Mouse (Mus musculus) forebrain, embryonic 11.5 days (tissue): Measurements from ENCODE around the gene Cenpv. TPM values are rescaled to one million over a fixed set of nuclear protein-coding genes. Genes with fewer than 3 reads are reported as not detected.
"Not testable (repeated sequence)": the region's sequence is repeated elsewhere in the genome, so short reads cannot be mapped to it uniquely, and the experiment has no call there.

Experiments
- ATAC-seq: fragments of 200-750 bp; cut with Nextera tagmentation; replicated peaks from 2 replicates; pipeline ENCODE4 v1.8.0; 2017; ENCODE audit warnings: moderate TSS enrichment; ENCODE audit not compliant: low FRiP score
- DNase-seq: peaks from one replicate; pipeline ENCODE4 v3.0.0-alpha.2; 2017; ENCODE audit warnings: low spot score
- H3K27ac ChIP-seq: fragments of 300-500 bp; sonication (generic); 2 replicates; pipeline ENCODE4 v1.5.1; 2014; ENCODE audit warnings: low read depth, low read length
- H3K27me3 ChIP-seq: fragments of 300-500 bp; sonication (generic); 2 replicates; pipeline ENCODE4 v1.6.1; 2014; ENCODE audit warnings: mild to moderate bottlenecking, low read length, mixed read lengths; ENCODE audit not compliant: control insufficient read depth, insufficient read depth
- H3K36me3 ChIP-seq: fragments of 300-500 bp; sonication (generic); 2 replicates; pipeline ENCODE4 v1.6.1; 2014; ENCODE audit warnings: mild to moderate bottlenecking, low read length, moderate library complexity, mixed read lengths; ENCODE audit not compliant: control insufficient read depth, insufficient read depth
- H3K4me1 ChIP-seq: fragments of 300-500 bp; sonication (generic); replicated peaks from 2 replicates; pipeline ENCODE4 v1.6.1; 2014; ENCODE audit warnings: low read length, mixed read lengths; ENCODE audit not compliant: control insufficient read depth, insufficient read depth
- H3K4me2 ChIP-seq: fragments of 300-500 bp; sonication (generic); 2 replicates; pipeline ENCODE4 v1.6.1; 2014; ENCODE audit warnings: low read depth, mild to moderate bottlenecking, low read length, moderate library complexity, mixed read lengths; ENCODE audit not compliant: severe bottlenecking
- H3K4me3 ChIP-seq: fragments of 300-500 bp; sonication (generic); 2 replicates; pipeline ENCODE4 v1.5.1; 2014; ENCODE audit warnings: low read depth, low read length
- H3K9ac ChIP-seq: fragments of 300-500 bp; sonication (generic); 2 replicates; pipeline ENCODE4 v1.6.1; 2014; ENCODE audit warnings: low read length
- H3K9me3 ChIP-seq: fragments of 300-500 bp; sonication (generic); 2 replicates; pipeline ENCODE4 v1.6.1; 2016; ENCODE audit warnings: low read length, mixed read lengths; ENCODE audit not compliant: control insufficient read depth
- WGBS: fragments of 180-500 bp; shearing (Covaris S2); extraction: QIAGEN DNeasy Blood & Tissue Kit; methylation state at CpG from one replicate; pipeline ENCODE4 v1.1.7; 2014; 5-methylcytosine and 5-hydroxymethylcytosine counted together
- polyA plus RNA-seq: library from polyadenylated mRNA; unstranded; fragments of >200 nt; fragmentation: Nextera tagmentation; extraction: Ambion mirVana; gene quantifications from 2 replicates; pipeline ENCODE4 v1.2.1, GENCODE M21; 2014

Cenpv gene
- polyA plus RNA-seq, 1 experiment from 2014 or later, result 61.5 TPM

- Histone ChIP-seq H3K27ac (no peak overlapping the region), H3K4me1 (no peaks in the 10 kb centered on the region), H3K36me3 (no peaks in the 10 kb centered on the region), H3K4me3 (no peak overlapping the region), H3K27me3 (no peaks in the 10 kb centered on the region), H3K9ac (no peak overlapping the region), H3K9me3 (no peaks in the 10 kb centered on the region), H3K4me2 (no peak overlapping the region)
- DNase-seq (no peak), ATAC-seq (no peak)
- 91% methylated on average over 3 of the region's 3 CpGs for whole genome bisulfite sequencing
Observed at GRCm38 (mm10) chr11:62509571-62509970, 29.5 kb downstream of the Cenpv start.

GRCm38 (mm10) chr11:62508816-62509215 is 30.2 kb downstream of the Cenpv start:
- DNase-seq, H3K4me3 ChIP-seq, H3K9ac ChIP-seq, H3K36me3 ChIP-seq, H3K4me1 ChIP-seq, ATAC-seq, H3K27me3 ChIP-seq, H3K27ac ChIP-seq, H3K4me2 ChIP-seq, H3K9me3 ChIP-seq: not testable (repeated sequence)
- WGBS, result 96% methylated on average over 5 of the region's 5 CpGs

- not testable (repeated sequence) for H3K27ac ChIP-seq, DNase-seq, H3K4me2 ChIP-seq, H3K36me3 ChIP-seq, H3K9ac ChIP-seq, H3K27me3 ChIP-seq, H3K9me3 ChIP-seq, ATAC-seq, H3K4me3 ChIP-seq, H3K4me1 ChIP-seq
- WGBS, result 98% methylated on average over 13 of the region's 13 CpGs
Observed at GRCm38 (mm10) chr11:62508365-62508764, 30.7 kb downstream of the Cenpv start.

DNA sequence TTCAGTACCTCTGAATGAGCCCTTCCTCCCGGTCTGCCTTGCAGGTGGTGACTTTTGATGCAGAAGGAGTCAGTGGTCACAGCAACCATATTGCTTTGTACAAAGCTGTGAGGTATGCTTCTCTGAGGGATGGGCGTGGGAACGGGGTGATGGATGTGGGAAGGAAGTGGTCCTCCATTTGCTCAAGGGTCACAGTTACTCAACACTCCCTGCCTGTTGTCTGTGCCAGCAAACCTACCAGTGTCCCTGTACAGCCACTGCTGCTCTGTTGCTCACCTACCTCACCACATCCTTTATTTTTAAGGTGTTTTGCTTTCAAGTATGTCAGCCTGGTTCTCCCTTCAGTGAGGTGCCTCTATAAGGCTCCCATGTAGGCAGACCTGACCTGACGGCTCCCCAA is 31.4 kb downstream of the Cenpv start:
- no peak for ATAC-seq
- Histone ChIP-seq H3K4me1 (no peaks in the 10 kb centered on the region), H3K9me3 (no peaks in the 10 kb centered on the region), H3K36me3 (no peaks in the 10 kb centered on the region), H3K4me3 (no peak overlapping the region), H3K4me2 (no peak overlapping the region), H3K27me3 (no peaks in the 10 kb centered on the region), H3K27ac (no peak overlapping the region), H3K9ac (no peak overlapping the region)
- no peak for DNase-seq
- 91% methylated on average over 4 of the region's 4 CpGs for WGBS

DNA sequence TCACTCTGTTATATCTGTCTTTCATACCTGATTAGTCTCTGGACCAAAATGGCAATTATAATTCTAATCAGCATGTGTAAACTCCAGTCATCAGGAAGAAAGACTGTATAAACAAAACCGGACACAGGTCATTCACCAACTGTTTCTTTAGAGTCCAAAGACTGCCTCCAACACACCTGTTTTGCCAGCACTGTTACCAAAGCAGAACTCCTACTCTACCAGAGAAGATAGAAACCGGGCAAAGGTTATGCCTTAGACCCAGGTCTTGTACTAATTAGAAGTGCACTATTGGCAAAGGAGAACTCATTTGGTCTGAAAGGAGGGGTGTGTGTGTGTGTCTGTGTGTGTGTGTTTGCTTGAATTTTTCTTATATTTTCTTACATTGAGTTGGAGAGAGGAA is 38.5 kb downstream of the Cenpv start:
- Histone ChIP-seq H3K4me1 (no peaks in the 10 kb centered on the region), H3K9me3 (no peaks in the 10 kb centered on the region), H3K27me3 (no peaks in the 10 kb centered on the region), H3K4me2 (no peak overlapping the region), H3K4me3 (no peak overlapping the region), H3K27ac (no peak overlapping the region), H3K36me3 (no peaks in the 10 kb centered on the region), H3K9ac (no peak overlapping the region)
- WGBS, result 94% methylated on average over 2 of the region's 2 CpGs
- DNase-seq (no peak), ATAC-seq (no peak)

DNA sequence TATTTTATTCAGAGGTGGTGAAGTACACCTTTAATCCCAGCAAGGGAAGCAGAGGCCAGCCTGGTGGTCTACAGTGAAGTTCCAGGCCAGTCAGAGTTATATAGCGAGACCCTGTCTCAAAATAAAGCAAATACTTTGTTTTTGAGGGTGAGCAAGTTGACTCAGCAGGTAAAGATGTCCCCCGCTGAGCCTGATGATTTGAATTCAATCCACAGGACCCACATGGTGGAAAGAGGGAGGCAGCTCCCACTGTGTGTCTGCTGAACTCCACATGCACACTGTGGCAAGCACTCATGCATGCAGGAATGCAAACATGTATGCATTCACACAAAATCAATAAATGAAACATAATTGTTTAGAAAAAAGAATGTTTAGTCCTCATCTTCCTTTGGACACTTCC is 40.3 kb downstream of the Cenpv start:
- Histone ChIP-seq H3K4me1 (peaks cover 7% of the 10 kb centered on the region), H3K4me3 (no peak overlapping the region), H3K36me3 (no peaks in the 10 kb centered on the region), H3K4me2 (no peak overlapping the region), H3K9me3 (no peaks in the 10 kb centered on the region), H3K9ac (no peak overlapping the region), H3K27me3 (no peaks in the 10 kb centered on the region), H3K27ac (no peak overlapping the region)
- 87% methylated on average over 2 of the region's 2 CpGs for WGBS
- no peak for ATAC-seq
- DNase-seq, result no peak

GRCm38 (mm10) chr11:62497181-62497580 is 41.9 kb downstream of the Cenpv start:
- H3K36me3 ChIP-seq, result no peaks in the 10 kb centered on the region
- H3K9me3 ChIP-seq, result no peaks in the 10 kb centered on the region
- 66% methylated on average over 3 of the region's 3 CpGs for WGBS
- H3K4me2 ChIP-seq, result no peak overlapping the region
- DNase-seq, result no peak
- no peak overlapping the region for H3K27ac ChIP-seq
- peaks cover 7% of the 10 kb centered on the region for H3K4me1 ChIP-seq
- ATAC-seq, result no peak
- H3K27me3 ChIP-seq, result no peaks in the 10 kb centered on the region
- no peak overlapping the region for H3K4me3 ChIP-seq
- no peak overlapping the region for H3K9ac ChIP-seq

DNA sequence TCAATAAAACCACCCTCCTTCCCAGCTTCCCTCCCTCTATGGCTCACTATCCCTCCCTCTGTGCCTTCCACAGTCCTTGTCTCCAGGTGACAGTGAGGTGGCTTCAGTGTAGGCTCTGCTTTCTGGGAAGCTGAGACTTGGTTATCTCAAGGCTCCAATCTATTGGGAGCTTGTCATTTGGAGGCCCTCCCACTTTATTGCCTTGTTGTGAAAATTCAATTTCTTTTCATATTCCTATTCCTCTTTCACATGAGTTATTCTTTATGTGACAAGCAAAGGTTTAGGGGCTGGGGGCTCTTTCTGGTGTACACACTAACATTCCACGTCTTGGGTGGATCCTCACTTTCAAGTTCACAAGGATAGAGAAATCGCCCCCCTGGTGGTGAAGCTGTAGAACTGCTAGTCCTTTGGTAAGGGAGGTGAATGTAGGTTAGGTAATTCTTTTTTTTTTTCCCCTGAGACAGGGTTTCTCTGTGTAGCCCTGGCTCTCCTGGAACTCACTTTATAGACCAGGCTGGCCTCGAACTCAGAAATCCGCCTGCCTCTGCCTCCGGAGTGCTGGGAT is 42.8 kb downstream of the Cenpv start:
- ATAC-seq (no peak), DNase-seq (peak; percentile 63)
- H3K27me3 ChIP-seq, result no peaks in the 10 kb centered on the region
- H3K4me3 ChIP-seq, result no peak overlapping the region
- no peaks in the 10 kb centered on the region for H3K36me3 ChIP-seq
- whole genome bisulfite sequencing, result 66% methylated on average over 5 of the region's 5 CpGs
- no peak overlapping the region for H3K27ac ChIP-seq
- H3K9ac ChIP-seq, result no peak overlapping the region
- peaks cover 7% of the 10 kb centered on the region for H3K4me1 ChIP-seq
- no peaks in the 10 kb centered on the region for H3K9me3 ChIP-seq
- H3K4me2 ChIP-seq, result no peak overlapping the region

DNA sequence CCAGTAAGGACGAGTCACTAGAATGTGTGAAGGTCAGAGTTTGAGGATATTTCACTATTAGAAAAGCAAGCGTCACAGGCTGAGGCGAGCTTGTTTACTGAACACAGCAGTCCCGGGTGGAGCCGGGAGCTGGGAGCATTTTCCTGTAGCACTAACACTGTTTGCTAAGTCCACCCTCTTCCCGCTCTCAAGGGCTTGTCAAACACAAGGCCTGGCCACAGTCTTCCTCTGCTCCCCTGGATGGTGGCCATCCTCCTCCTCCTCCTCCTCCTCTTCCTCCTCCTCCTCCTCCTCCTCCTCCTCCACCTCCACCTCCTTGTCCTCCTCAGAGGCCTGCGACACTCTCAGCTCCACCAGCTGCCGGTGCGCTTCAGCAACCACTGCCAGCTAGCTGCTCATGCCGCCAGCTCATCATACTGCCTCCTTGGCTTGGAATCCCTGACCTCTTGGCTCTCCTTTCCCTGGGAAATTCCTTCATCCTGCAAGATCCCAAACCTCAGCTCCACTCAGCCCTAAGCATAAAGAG is 43.7 kb downstream of the Cenpv start:
- WGBS, result 40% methylated on average over 9 of the region's 10 CpGs
- Histone ChIP-seq H3K4me1 (peaks cover 7% of the 10 kb centered on the region), H3K9me3 (no peaks in the 10 kb centered on the region), H3K9ac (peak overlapping the region; percentile 20), H3K4me3 (no peak overlapping the region), H3K4me2 (no peak overlapping the region), H3K27me3 (no peaks in the 10 kb centered on the region), H3K36me3 (no peaks in the 10 kb centered on the region), H3K27ac (peak overlapping the region; percentile 43; the same call in 1 of the 2 replicates)
- no peak for ATAC-seq
- DNase-seq, result no peak
